Mouse (Mus musculus) left cerebral cortex, adult 2 months (tissue): Measurements from ENCODE around the gene Nrp1. TPM values are rescaled to one million over a fixed set of nuclear protein-coding genes. Genes with fewer than 3 reads are reported as not detected.

ENCODE experiments used
- DNase-seq, 2 experiments: peaks; one replicate each; pipeline ENCODE4 v3.0.0; 2021 to 2022; ENCODE audit warnings: low spot score in 2 of 2, mixed read lengths in 1 of 2; ENCODE audit errors: extremely low spot score in 1 of 2
- H3K27ac ChIP-seq: fragments of 200-600 bp; 2 replicates; pipeline ENCODE4 v1.8.1; 2022
- H3K4me3 ChIP-seq: fragments of 200-600 bp; 2 replicates; pipeline ENCODE4 v1.8.1; 2022
- CTCF ChIP-seq: fragments of 200-600 bp; IDR thresholded peaks from 2 replicates; pipeline ENCODE4 v1.8.1; 2022; ENCODE audit warnings: antibody characterized with exemption, mild to moderate bottlenecking, moderate library complexity
- intact Hi-C: fragments of 180-260 bp; cut with DNase I; formaldehyde crosslinking; loops from one replicate; pipeline ENCODE4 v1.15.1; 2025
- total RNA-seq, 2 experiments: library from RNA; stranded (reverse); gene quantifications; 2 replicates each; pipeline ENCODE4 v1.2.3; 2021

Gene Nrp1
- total RNA-seq, 2 experiments from 2014 or later: 27.5 to 29.2 TPM

DNA sequence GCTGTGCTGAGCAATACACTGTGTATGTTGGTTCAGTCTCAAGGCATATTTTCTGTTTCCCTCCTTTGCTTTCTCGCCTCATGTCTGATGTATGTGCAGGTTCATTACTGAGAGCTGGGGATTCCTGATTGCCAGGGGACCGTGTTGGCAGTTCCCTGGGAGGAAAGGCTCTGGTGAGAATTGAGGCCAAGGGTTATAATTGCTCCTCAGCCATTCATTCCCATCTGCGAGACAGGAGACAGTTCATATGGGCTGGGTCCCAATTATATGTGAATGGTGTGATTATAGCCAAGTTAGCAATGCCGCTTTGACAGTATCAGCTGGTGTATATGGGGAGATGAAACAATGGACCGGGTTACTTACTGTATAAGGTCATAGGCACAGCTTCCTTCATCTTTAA, 14.3 kb downstream of the Nrp1 start:
- DNase-seq: no peak
- intact Hi-C loops: no loop called here
- Histone ChIP-seq H3K27ac (no peak overlapping the region), H3K4me3 (no peak overlapping the region)
- no peak for TF ChIP-seq CTCF

GRCm38 (mm10) chr8:128373418-128373817, 15.0 kb downstream of the Nrp1 start:
- TF ChIP-seq CTCF: no peak
- H3K27ac ChIP-seq: no peak overlapping the region
- intact Hi-C loops: no loop called here
- DNase-seq: no peak
- H3K4me3 ChIP-seq: no peak overlapping the region

DNA sequence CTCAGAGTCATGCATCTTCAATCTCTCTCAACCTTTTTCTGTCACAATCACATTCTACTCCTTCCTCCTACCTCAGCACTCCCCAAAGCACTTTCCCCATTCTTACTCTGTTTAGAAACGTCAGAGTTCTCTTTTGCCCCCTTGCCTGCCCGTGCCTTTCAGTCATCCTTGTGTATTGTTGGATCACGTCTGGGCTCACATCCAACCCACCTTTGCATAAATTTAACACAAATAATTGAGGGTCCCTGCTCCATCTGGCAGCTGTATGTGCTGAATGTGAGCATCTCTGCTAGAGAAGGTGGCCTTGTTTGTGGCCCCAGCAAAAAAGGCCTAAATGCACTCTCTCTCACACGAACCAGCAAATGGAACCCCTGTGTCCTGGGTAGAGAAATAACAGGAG, 16.9 kb downstream of the Nrp1 start:
- Histone ChIP-seq H3K27ac (no peak overlapping the region), H3K4me3 (no peak overlapping the region)
- intact Hi-C loops: no loop called here
- no peak for DNase-seq
- no peak for TF ChIP-seq CTCF

DNA sequence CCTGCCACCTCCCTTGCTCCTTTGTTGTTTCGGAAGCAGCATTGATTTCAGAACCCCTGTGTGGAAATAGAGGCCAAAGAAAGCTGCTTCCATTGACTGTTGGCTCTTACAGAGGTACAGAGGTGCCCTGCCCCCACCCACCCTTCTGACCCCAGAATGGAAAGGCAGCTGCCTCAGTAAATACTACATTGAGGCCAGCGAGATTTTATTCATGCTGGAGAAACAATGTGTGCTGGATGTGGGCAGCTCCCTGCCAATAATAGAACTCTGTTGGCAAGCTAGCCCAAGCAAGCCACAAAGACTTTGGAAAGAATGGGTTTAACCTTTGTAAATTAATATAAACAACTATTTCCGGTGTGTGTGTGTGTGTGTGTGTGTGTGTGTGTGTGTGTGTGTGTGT, 24.8 kb downstream of the Nrp1 start:
- Histone ChIP-seq H3K4me3 (no peak overlapping the region), H3K27ac (no peak overlapping the region)
- intact Hi-C loops: no loop called here
- TF ChIP-seq CTCF: no peak
- no peak for DNase-seq

GRCm38 (mm10) chr8:128384366-128384765, 26.0 kb downstream of the Nrp1 start:
- H3K27ac ChIP-seq: no peak overlapping the region

GRCm38 (mm10) chr8:128384921-128385332, 26.5 kb downstream of the Nrp1 start:
- Histone ChIP-seq H3K27ac (no peak overlapping the region), H3K4me3 (no peak overlapping the region)
- DNase-seq: no peak
- intact Hi-C loops: no loop called here
- no peak for TF ChIP-seq CTCF

More at GRCm38 (mm10) chr8:128384366-128384765, 26.0 kb downstream of the Nrp1 start:
- H3K4me3 ChIP-seq: no peak overlapping the region
- TF ChIP-seq CTCF: no peak
- intact Hi-C loops: no loop called here
- no peak for DNase-seq

DNA sequence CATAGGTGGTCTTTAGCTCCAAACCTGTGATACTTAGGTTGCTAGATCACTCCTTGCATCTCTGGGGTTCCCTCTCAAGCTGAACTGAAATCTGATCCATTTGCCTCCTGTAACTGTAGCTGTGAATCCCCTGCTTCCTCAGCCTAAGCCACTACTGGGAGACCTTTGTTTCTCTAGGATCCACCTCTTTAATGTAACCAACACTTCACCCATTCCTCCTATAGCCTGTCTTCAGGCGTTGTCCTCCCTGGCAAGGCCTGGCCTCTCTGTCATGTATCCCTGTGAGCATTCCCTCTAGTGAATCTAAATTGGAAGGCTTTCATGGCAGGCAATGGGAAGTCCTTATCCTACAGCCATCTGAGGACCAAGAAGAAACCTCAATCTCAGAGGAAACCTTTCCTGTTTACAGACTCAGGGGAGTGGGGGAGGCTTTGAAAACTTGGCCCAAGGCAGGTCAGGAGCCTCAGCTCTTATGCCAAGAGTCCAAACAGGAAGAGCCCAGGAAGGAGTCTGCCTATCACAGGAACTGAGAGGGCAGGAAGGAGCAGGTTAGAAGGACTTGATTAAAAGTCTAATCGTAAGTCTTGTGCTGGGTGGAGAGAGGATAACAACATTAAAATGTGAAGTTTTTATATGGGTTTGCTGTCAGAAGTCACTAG, 28.7 kb downstream of the Nrp1 start:
- TF ChIP-seq CTCF: no peak
- intact Hi-C loops: no loop called here
- DNase-seq: no peak
- Histone ChIP-seq H3K4me3 (no peak overlapping the region), H3K27ac (no peak overlapping the region)

GRCm38 (mm10) chr8:128390759-128391158, 32.4 kb downstream of the Nrp1 start:
- Histone ChIP-seq H3K27ac (no peak overlapping the region), H3K4me3 (no peak overlapping the region)
- no peak for DNase-seq
- intact Hi-C loops: no loop called here
- TF ChIP-seq CTCF: no peak

GRCm38 (mm10) chr8:128391182-128391760, 32.9 kb downstream of the Nrp1 start:
- DNase-seq: no peak
- intact Hi-C loops: no loop called here
- no peak overlapping the region for H3K4me3 ChIP-seq
- TF ChIP-seq CTCF: no peak
- no peak overlapping the region for H3K27ac ChIP-seq

- no peak for DNase-seq
- Histone ChIP-seq H3K4me3 (no peak overlapping the region), H3K27ac (no peak overlapping the region)
- intact Hi-C loops: no loop called here
- no peak for TF ChIP-seq CTCF
These were observed 36.3 kb downstream of the Nrp1 start for GRCm38 (mm10) chr8:128394671-128395193.

DNA sequence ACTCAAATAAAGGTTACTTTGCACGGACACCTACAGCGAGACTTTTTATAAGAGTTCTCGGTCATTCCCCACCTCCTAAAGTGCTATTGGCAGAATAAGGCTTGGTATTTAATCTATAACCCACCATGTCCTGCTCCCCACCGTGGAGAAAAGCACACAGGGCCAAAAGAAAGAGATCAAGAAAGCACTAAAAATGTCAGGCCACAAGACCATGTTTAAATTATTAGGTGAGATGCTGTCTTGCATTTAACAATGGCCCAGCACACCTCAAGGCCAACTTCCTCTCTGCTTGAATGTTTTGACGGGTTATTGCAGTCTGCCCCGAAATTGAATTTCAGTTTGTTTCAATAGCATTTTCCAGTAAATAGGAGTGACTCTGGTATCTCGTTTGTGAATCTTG, 38.6 kb downstream of the Nrp1 start:
- intact Hi-C loops: no loop called here
- TF ChIP-seq CTCF: no peak
- Histone ChIP-seq H3K27ac (no peak overlapping the region), H3K4me3 (no peak overlapping the region)
- DNase-seq: no peak

DNA sequence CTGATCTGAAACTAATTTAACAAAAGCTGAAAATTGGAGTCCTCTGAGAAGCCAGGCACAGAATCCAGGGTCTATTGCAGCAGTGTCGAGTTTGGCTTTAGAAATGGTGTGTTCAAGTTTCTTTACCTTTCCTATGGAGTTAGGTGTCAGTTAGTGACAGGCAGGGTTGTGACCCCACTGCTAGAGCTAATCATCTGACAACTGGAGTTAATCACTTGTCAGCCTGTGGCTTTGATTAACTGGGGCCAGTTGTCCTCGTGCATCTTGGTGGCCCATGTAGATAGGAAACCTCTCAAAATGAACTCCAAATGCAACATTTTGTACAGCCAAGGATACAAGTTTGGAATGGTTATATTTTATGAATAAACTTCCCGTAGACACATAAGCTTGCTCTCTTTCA, 39.0 kb downstream of the Nrp1 start:
- no peak overlapping the region for H3K27ac ChIP-seq
- DNase-seq: no peak
- no peak for TF ChIP-seq CTCF
- intact Hi-C loops: no loop called here
- no peak overlapping the region for H3K4me3 ChIP-seq
